Mouse (Mus musculus) heart, postnatal 0 days (tissue): Measurements from ENCODE around the gene Chmp6. TPM values are rescaled to one million over a fixed set of nuclear protein-coding genes. Genes with fewer than 3 reads are reported as not detected.

Experiments
- ATAC-seq: fragments of 200-750 bp; cut with Nextera tagmentation; 2 replicates; pipeline ENCODE4 v1.8.0; 2017; ENCODE audit warnings: low read depth, moderate number of reproducible peaks, moderate library complexity; ENCODE audit not compliant: insufficient read depth
- DNase-seq: peaks from one replicate; pipeline ENCODE4 v3.0.0-alpha.2; 2016; ENCODE audit warnings: low spot score
- H3K27ac ChIP-seq: fragments of 300-500 bp; sonication (generic); 2 replicates; pipeline ENCODE4 v1.5.1; 2014; ENCODE audit warnings: low read depth, mild to moderate bottlenecking
- H3K27me3 ChIP-seq: fragments of 300-500 bp; sonication (generic); 2 replicates; pipeline ENCODE4 v1.6.1; 2014; ENCODE audit warnings: low read length, mixed read lengths; ENCODE audit not compliant: control insufficient read depth, insufficient read depth
- H3K36me3 ChIP-seq: fragments of 300-500 bp; sonication (generic); replicated peaks from 2 replicates; pipeline ENCODE4 v1.6.1; 2014; ENCODE audit warnings: low read length, mixed read lengths; ENCODE audit not compliant: control insufficient read depth, insufficient read depth
- H3K4me1 ChIP-seq: fragments of 300-500 bp; sonication (generic); 2 replicates; pipeline ENCODE4 v1.6.1; 2014; ENCODE audit warnings: antibody characterized with exemption; ENCODE audit not compliant: control insufficient read depth, insufficient read depth
- H3K4me2 ChIP-seq: fragments of 300-500 bp; sonication (generic); 2 replicates; pipeline ENCODE4 v1.6.1; 2014; ENCODE audit warnings: low read depth, mild to moderate bottlenecking, low read length, moderate library complexity
- H3K4me3 ChIP-seq: fragments of 300-500 bp; sonication (generic); 2 replicates; pipeline ENCODE4 v1.5.1; 2014; ENCODE audit warnings: low read depth, low read length
- H3K9ac ChIP-seq: fragments of 300-500 bp; sonication (generic); replicated peaks from 2 replicates; pipeline ENCODE4 v1.6.1; 2014; ENCODE audit warnings: low read depth, low read length, mixed read lengths
- H3K9me3 ChIP-seq: fragments of 300-500 bp; sonication (generic); replicated peaks from 2 replicates; pipeline ENCODE4 v1.6.1; 2016; ENCODE audit warnings: low read length; ENCODE audit not compliant: control insufficient read depth
- CTCF ChIP-seq: IDR thresholded peaks from 2 replicates; pipeline ENCODE4 v1.5.1; 2016; ENCODE audit warnings: antibody characterized with exemption, control low read depth, low read depth
- EP300 ChIP-seq: IDR thresholded peaks from 2 replicates; pipeline ENCODE4 v1.6.1; 2016; ENCODE audit warnings: antibody characterized with exemption, low read depth
- WGBS: fragments of 180-500 bp; shearing (Covaris S2); extraction: QIAGEN DNeasy Blood & Tissue Kit; methylation state at CpG from one replicate; pipeline ENCODE4 v1.1.7; 2014; 5-methylcytosine and 5-hydroxymethylcytosine counted together
- polyA plus RNA-seq: library from polyadenylated mRNA; unstranded; fragments of >200 nt; fragmentation: Nextera tagmentation; extraction: Ambion mirVana; gene quantifications from 2 replicates; pipeline ENCODE4 v1.2.1, GENCODE M21; 2015
- total RNA-seq: library from RNA; depleted of rRNA; stranded (reverse); fragments of >200 nt; gene quantifications from 2 replicates; pipeline ENCODE4 v1.2.3, GENCODE M21; 2014; ENCODE audit warnings: low replicate concordance

Chmp6 gene
- total and polyA plus RNA-seq, 2 experiments from 2014 or later = 57.7 to 65.2 TPM

DNA sequence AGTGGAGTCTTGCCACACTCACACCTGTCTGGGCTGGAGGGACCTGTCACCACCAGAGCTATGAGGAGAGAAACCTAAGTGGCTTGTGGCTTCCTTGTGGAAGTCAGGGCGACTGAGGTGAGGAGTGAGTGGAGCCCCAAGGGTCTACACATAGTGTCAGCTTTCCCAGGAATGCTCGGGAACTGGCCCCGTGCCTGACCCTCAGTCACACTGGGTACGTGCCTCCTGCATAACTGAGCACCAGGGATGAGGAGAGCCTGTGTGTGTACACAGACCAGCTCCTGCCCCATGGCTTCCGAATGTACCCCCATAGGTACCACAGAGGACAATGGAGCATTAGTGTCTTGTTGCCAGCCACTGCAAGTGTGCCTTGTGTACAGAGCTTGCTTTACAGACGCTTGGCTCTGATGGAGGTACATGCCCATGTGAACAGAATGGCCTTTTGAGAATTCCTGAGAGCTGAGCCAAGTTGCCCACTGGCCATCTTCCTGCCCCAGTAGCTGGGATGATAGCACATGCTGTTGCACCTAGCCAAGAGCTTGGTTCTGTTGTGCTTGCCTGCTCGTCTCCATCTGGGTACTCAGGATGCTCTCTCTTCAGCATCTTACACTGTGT, 21.5 kb upstream of the Chmp6 start:
- no peak for ATAC-seq
- TF ChIP-seq CTCF (no peak), EP300 (no peak)
- Histone ChIP-seq H3K27me3 (no peaks in the 10 kb centered on the region), H3K9me3 (no peaks in the 10 kb centered on the region), H3K9ac (no peak overlapping the region), H3K27ac (no peak overlapping the region), H3K36me3 (peaks cover 71% of the 10 kb centered on the region), H3K4me2 (no peak overlapping the region), H3K4me3 (no peak overlapping the region), H3K4me1 (no peaks in the 10 kb centered on the region)
- DNase-seq = no peak
- WGBS = 84% methylated on average over 7 of the region's 7 CpGs

DNA sequence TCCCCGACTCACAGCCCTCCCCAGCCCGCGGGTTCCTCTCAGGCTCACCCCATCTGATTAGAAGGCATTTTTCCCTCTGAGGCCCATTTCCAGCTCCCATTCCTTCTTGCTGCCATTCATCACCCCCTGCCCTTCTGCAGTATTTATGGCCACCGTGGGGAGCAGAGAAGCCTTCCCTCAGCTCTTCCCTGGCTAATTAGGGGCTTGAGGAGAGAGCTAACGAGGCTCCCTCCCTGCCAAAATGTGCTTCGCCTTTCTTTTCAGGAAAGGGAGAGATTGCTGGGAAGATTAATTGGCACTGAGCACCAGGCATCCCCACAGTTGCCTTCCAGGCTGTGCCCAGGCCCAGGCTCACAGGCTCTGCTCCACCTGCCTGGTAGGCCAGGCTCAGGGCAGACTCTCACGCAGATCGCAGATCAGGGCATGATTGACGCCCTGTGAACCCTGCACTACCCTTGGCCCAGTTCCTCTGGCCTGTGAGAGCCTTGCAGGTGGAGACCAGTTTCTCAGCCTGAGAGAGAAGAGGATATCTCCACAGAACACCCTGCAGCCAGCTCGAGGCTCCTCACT, 19.5 kb upstream of the Chmp6 start:
- H3K27ac ChIP-seq = no peak overlapping the region
- H3K9ac ChIP-seq = no peak overlapping the region
- no peak overlapping the region for H3K4me2 ChIP-seq
- H3K36me3 ChIP-seq = peaks cover 72% of the 10 kb centered on the region
- H3K27me3 ChIP-seq = no peaks in the 10 kb centered on the region
- H3K9me3 ChIP-seq = no peaks in the 10 kb centered on the region
- WGBS = 75% methylated on average over 10 of the region's 10 CpGs
- no peaks in the 10 kb centered on the region for H3K4me1 ChIP-seq
- no peak for ATAC-seq
- no peak overlapping the region for H3K4me3 ChIP-seq
- TF ChIP-seq EP300 (no peak), CTCF (no peak)
- DNase-seq = no peak

DNA sequence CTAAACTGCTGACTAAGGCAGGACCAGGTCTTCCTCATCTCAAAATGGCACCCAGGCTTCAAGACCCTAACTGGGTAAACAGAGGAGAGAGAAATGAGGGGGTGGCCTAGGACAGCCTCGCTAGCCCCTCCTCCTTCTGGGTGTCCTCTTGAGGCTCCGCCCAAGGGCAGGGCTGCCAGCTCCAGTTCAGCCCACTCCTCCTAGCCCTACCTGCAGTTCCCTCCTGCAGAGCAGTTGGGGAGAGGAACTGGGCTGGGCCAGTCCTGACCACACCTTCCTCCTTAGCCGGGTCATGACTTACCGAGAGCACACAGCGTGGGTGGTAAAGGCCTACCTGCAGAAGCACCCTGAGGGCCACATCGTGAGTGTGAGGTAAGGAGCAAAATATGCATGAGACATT, 18.6 kb upstream of the Chmp6 start:
- H3K27me3 ChIP-seq = no peaks in the 10 kb centered on the region
- H3K4me3 ChIP-seq = no peak overlapping the region
- no peaks in the 10 kb centered on the region for H3K9me3 ChIP-seq
- TF ChIP-seq CTCF (no peak), EP300 (no peak)
- ATAC-seq (no peak), DNase-seq (no peak)
- peaks cover 74% of the 10 kb centered on the region for H3K36me3 ChIP-seq
- no peak overlapping the region for H3K27ac ChIP-seq
- H3K9ac ChIP-seq = no peak overlapping the region
- H3K4me2 ChIP-seq = no peak overlapping the region
- H3K4me1 ChIP-seq = no peaks in the 10 kb centered on the region
- WGBS = 69% methylated on average over 6 of the region's 6 CpGs

GRCm38 (mm10) chr11:119897041-119897440, 16.2 kb upstream of the Chmp6 start:
- DNase-seq (no peak), ATAC-seq (no peak)
- WGBS = 87% methylated on average over 9 of the region's 9 CpGs
- TF ChIP-seq CTCF (no peak), EP300 (no peak)
- H3K36me3 ChIP-seq = peaks cover 56% of the 10 kb centered on the region
- H3K27ac ChIP-seq = no peak overlapping the region
- no peak overlapping the region for H3K4me2 ChIP-seq
- H3K27me3 ChIP-seq = no peaks in the 10 kb centered on the region
- H3K4me1 ChIP-seq = no peaks in the 10 kb centered on the region
- no peak overlapping the region for H3K9ac ChIP-seq
- no peaks in the 10 kb centered on the region for H3K9me3 ChIP-seq
- H3K4me3 ChIP-seq = no peak overlapping the region

DNA sequence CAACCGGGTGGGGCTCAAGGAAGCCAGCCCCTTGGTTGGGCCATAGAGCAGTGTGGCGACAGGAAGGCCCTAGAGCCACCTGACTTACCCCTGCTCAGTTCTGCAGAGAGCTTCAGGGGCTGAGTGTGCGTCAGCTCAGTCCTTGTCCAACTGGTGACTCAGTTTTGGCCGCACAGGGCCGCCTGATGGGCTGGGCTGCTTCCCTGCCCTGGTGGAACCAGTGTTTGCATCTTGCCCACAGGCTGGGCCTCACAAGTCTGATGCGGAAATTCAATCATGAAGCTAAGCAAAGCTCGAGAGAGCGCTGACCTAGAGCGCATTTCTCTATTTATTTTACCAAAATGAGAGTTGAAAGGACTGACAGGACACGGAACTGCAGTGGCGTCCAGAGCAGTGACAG, 14.3 kb upstream of the Chmp6 start:
- Histone ChIP-seq H3K27me3 (no peaks in the 10 kb centered on the region), H3K4me2 (no peak overlapping the region), H3K27ac (no peak overlapping the region), H3K9ac (no peak overlapping the region), H3K36me3 (peaks cover 44% of the 10 kb centered on the region), H3K4me1 (no peaks in the 10 kb centered on the region), H3K4me3 (no peak overlapping the region), H3K9me3 (no peaks in the 10 kb centered on the region)
- WGBS = 85% methylated on average over 11 of the region's 11 CpGs
- ATAC-seq = no peak
- DNase-seq = no peak
- TF ChIP-seq EP300 = no peak
- no peak for TF ChIP-seq CTCF

DNA sequence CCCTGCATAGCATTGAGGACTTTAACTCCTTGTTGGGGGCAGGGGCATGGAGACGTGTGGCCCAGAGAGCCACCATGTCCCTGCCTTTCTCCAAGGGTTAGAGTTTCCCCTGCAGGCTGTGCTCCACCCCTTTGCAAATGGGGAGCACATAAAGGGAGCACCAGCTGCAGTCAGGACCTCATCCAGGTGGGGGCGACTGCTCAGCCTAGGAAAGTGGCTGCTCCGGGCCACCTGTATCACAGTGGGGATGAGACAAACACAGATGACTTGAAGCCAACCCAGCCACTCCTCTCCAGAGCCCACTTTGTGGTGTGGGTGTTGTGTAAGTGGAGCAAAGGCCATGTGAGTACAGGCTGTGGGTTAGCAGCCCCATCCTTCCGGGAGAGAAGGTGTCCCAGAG, 12.1 kb upstream of the Chmp6 start:
- H3K9ac ChIP-seq = no peak overlapping the region
- no peak overlapping the region for H3K4me3 ChIP-seq
- H3K9me3 ChIP-seq = no peaks in the 10 kb centered on the region
- ATAC-seq (no peak), DNase-seq (no peak)
- no peak overlapping the region for H3K27ac ChIP-seq
- H3K4me1 ChIP-seq = no peaks in the 10 kb centered on the region
- WGBS = 67% methylated on average over 4 of the region's 4 CpGs
- TF ChIP-seq EP300 = no peak
- TF ChIP-seq CTCF = no peak
- H3K36me3 ChIP-seq = peaks cover 27% of the 10 kb centered on the region
- no peak overlapping the region for H3K4me2 ChIP-seq
- no peaks in the 10 kb centered on the region for H3K27me3 ChIP-seq
